Mouse (Mus musculus) embryonic facial prominence, embryonic 13.5 days (tissue): Measurements from ENCODE around the gene Cd52. TPM values are rescaled to one million over a fixed set of nuclear protein-coding genes. Genes with fewer than 3 reads are reported as not detected.
"Not testable (repeated sequence)": the region's sequence is repeated elsewhere in the genome, so short reads cannot be mapped to it uniquely, and the experiment has no call there.

ENCODE experiments used
- ATAC-seq: fragments of 200-750 bp; cut with Nextera tagmentation; 2 replicates; pipeline ENCODE4 v1.8.0; 2017; ENCODE audit warnings: low read depth; ENCODE audit not compliant: insufficient number of reproducible peaks, insufficient read depth, low FRiP score, low TSS enrichment
- H3K27ac ChIP-seq: fragments of 300-500 bp; sonication (generic); 2 replicates; pipeline ENCODE4 v1.5.1; 2015; ENCODE audit warnings: moderate library complexity, mild to moderate bottlenecking, inconsistent platforms
- H3K27me3 ChIP-seq: fragments of 300-500 bp; sonication (generic); 2 replicates; pipeline ENCODE4 v1.6.1; 2015; ENCODE audit warnings: mild to moderate bottlenecking, inconsistent platforms
- H3K36me3 ChIP-seq: fragments of 300-500 bp; sonication (generic); 2 replicates; pipeline ENCODE4 v1.6.1; 2015; ENCODE audit warnings: mild to moderate bottlenecking, inconsistent platforms
- H3K4me1 ChIP-seq: fragments of 300-500 bp; sonication (generic); 2 replicates; pipeline ENCODE4 v1.6.1; 2015; ENCODE audit warnings: inconsistent platforms
- H3K4me2 ChIP-seq: fragments of 300-500 bp; sonication (generic); 2 replicates; pipeline ENCODE4 v1.6.1; 2015; ENCODE audit warnings: moderate library complexity, mild to moderate bottlenecking, inconsistent platforms
- H3K4me3 ChIP-seq: fragments of 300-500 bp; sonication (generic); 2 replicates; pipeline ENCODE4 v1.5.1; 2015; ENCODE audit warnings: mild to moderate bottlenecking, inconsistent platforms
- H3K9ac ChIP-seq: fragments of 300-500 bp; sonication (generic); 2 replicates; pipeline ENCODE4 v1.6.1; 2015; ENCODE audit warnings: mild to moderate bottlenecking, inconsistent platforms
- H3K9me3 ChIP-seq: fragments of 300-500 bp; sonication (generic); 2 replicates; pipeline ENCODE4 v1.6.1; 2016; ENCODE audit warnings: inconsistent platforms
- WGBS: fragments of 180-500 bp; shearing (Covaris S2); methylation state at CpG from one replicate; pipeline ENCODE4 v1.1.7; 2015; ENCODE audit warnings: mixed read lengths; 5-methylcytosine and 5-hydroxymethylcytosine counted together
- polyA plus RNA-seq: library from polyadenylated mRNA; unstranded; fragments of >200 nt; fragmentation: Nextera tagmentation; extraction: Ambion mirVana; gene quantifications from 2 replicates; pipeline ENCODE4 v1.2.1, GENCODE M21; 2015

Cd52 gene
- 9.1 and 11.2 TPM in 2 replicates for polyA plus RNA-seq

DNA sequence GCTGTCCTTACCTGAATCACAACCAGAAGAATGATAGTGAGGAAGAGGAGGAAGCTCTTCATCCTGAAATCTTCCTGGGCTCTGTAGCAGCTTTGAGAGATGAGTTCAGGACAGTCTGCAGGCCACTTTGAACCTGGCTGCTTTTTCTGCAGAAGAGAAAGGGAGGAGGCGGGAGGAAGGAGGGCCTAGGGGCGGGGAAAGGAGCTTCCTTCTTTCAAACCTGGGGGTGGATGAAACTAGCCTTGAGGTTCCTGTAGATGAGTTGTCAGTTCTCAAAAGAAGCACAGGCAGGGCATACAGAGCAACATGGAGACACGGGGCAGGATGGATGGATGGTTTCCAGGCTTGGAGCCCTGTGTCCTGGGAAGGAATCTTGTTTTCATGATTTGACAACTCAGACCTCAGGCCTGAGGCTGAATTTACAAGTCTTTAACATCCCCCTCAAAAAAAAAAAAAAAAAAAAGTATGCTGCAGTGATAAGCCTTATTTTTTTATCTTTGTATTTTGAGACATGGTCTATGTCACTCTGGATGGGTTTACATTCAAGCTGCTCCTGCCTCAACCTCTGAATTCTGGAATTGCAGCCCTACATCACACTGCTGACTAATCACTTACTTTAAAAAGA, at the start of gene Cd52:
Cd52 (minus strand) TSS at position 160 of the 625 bp plus-strand sequence.
- Histone ChIP-seq H3K9ac (no peak within 1 kb of the TSS), H3K27me3 (no peaks in the 10 kb centered on the region), H3K4me3 (no peak within 1 kb of the TSS), H3K4me2 (no peak within 1 kb of the TSS), H3K27ac (no peak within 1 kb of the TSS), H3K36me3 (no peaks in the 10 kb centered on the region), H3K4me1 (no peaks in the 10 kb centered on the region), H3K9me3 (no peaks in the 10 kb centered on the region)
- no peak for ATAC-seq
- 54% methylated on average over 3 of the region's 3 CpGs for WGBS

DNA sequence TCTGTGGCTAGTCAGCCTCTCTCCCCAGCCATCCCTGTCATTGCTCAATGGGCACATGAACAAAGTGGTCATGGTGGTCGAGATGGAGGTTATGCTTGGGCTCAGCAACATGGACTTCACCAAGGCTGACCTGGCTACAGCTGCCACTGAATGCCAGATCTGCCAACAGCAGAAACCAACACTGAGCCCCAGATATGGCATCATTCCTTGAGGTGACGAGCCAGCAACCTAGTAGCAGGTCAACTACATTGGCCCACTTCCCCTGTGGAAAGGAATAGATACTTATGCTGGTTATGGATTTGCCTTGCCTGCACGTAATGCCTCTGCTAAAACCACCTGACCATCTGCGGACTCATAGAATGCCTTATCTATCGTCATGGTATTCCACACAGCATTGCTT, 49.4 kb upstream of the Cd52 start:
- not testable (repeated sequence) for H3K9me3 ChIP-seq, H3K4me2 ChIP-seq, H3K9ac ChIP-seq, H3K27me3 ChIP-seq, H3K27ac ChIP-seq, ATAC-seq, H3K4me3 ChIP-seq, H3K4me1 ChIP-seq
- H3K36me3 ChIP-seq: peaks cover 54% of the 10 kb centered on the region
- WGBS: 92% methylated on average over 5 of the region's 5 CpGs

DNA sequence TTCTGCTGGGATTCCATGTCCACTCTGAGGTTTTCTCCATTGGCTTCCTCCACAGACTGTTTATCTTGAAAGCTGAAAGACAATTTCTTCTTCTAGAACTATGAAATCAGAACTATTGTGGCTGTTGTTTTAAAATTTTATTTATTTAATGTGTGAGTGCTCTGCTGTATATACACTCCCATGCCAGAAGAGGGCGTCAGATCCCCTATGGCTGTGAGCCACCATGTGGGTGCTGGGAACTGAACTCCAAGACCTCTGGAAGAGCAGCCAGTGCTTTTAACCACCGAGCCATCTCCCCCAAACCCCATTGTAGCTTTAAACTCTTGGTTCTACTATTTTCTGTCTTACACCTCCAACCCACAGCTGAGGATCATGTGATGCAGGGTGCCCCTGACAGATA, 44.0 kb upstream of the Cd52 start:
- Histone ChIP-seq H3K27ac (no peak overlapping the region), H3K27me3 (no peaks in the 10 kb centered on the region), H3K4me2 (no peak overlapping the region), H3K4me1 (peaks cover 17% of the 10 kb centered on the region), H3K9me3 (no peaks in the 10 kb centered on the region), H3K36me3 (peaks cover 31% of the 10 kb centered on the region), H3K9ac (no peak overlapping the region), H3K4me3 (no peak overlapping the region)
- 81% methylated on average over 2 of the region's 2 CpGs for WGBS
- ATAC-seq: no peak

DNA sequence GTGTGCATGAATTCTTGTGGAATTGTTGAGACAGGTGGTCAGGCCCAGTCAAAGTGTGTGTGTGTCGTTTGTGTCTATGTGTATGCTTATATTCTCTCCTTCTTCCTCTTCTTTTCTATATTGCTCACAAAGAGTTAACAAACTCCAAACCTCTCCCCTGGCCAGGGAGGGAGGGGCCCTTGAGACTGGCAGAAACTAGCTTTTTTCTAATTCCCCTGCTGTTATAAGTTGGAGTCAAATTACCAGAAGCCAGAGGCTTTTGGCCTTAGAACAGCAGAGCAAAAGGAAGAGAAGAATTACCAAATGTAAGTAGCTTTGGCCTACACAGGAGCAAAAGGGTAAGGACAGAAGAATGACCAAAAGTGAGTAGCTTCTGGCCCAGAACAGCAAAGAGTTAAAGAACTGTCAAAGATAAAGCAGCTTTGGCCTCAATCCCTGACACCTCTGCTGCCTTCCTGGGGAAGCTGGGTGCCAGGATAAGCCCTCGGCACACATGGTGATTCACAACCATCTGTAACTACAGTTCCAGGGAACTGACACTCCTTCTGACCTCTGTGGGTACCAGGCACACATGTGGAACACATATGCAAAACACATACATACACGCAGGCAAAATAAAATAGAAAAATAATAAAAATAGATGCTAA, 41.5 kb upstream of the Cd52 start:
- no peak overlapping the region for H3K4me3 ChIP-seq
- 22% methylated on average over 3 of the region's 3 CpGs for WGBS
- no peak for ATAC-seq

DNA sequence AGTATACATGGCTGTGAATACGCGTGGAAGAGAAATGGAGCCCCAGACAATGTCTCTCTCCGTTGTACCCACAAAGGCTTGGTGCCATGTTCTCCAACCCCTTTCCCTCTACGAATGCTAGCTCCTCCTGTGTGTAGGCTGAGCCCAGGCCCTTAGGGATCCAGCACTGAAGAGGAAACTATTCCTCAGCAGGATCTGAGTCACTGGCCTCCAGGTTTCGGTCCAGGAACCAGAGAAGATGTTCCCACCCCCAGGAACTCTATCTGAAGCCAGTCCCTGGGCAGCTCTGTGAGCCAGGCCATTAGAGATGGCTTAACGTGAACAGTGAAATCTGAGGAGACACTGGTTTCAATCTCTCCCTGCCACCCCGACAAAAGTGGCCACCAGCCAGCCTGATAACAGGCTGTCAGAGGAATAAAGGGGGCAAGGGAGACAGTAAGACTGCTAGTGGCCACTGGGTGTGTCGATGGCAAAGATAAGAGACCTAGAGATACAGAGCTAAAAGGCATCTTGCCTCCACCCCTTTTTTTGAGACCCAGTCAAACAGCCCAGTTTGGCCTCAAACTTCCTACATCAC, 37.7 kb upstream of the Cd52 start:
- Histone ChIP-seq H3K4me3 (no peak overlapping the region), H3K27ac (no peak overlapping the region), H3K4me1 (peaks cover 35% of the 10 kb centered on the region), H3K9me3 (no peaks in the 10 kb centered on the region), H3K27me3 (no peaks in the 10 kb centered on the region), H3K9ac (no peak overlapping the region), H3K36me3 (peaks cover 27% of the 10 kb centered on the region), H3K4me2 (no peak overlapping the region)
- no peak for ATAC-seq
- 77% methylated on average over 8 of the region's 8 CpGs for WGBS

More for the DNA sequence above, 41.5 kb upstream of the Cd52 start:
- H3K4me1 ChIP-seq: peaks cover 17% of the 10 kb centered on the region
- peak overlapping the region; percentile 44 for H3K27ac ChIP-seq
- no peak overlapping the region for H3K4me2 ChIP-seq
- no peaks in the 10 kb centered on the region for H3K27me3 ChIP-seq
- H3K9ac ChIP-seq: no peak overlapping the region
- peaks cover 31% of the 10 kb centered on the region for H3K36me3 ChIP-seq
- no peaks in the 10 kb centered on the region for H3K9me3 ChIP-seq

DNA sequence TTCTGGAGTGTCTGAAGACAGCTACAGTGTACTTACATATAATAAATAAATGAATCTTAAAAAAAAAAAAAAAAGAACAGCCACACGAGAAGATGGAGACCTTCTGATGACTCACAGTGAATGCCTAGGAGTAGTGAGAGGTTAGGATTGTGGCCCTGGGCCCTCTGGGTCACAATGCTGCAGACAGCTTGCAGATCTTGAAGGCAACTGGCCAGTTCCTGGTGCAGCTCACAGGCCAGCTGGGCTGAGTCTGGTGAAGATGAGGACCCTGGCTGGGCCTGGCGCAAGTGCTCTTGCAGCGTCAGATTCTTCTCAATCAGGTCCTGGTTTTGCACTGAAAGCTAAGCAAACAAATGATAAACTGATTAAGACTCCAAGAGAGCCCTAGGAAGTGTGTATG, 37.2 kb upstream of the Cd52 start:
- WGBS: 85% methylated on average over 3 of the region's 3 CpGs
- Histone ChIP-seq H3K4me2 (no peak overlapping the region), H3K27me3 (no peaks in the 10 kb centered on the region), H3K27ac (no peak overlapping the region), H3K4me3 (no peak overlapping the region), H3K36me3 (peaks cover 27% of the 10 kb centered on the region), H3K4me1 (peaks cover 36% of the 10 kb centered on the region), H3K9me3 (no peaks in the 10 kb centered on the region), H3K9ac (no peak overlapping the region)
- ATAC-seq: no peak

DNA sequence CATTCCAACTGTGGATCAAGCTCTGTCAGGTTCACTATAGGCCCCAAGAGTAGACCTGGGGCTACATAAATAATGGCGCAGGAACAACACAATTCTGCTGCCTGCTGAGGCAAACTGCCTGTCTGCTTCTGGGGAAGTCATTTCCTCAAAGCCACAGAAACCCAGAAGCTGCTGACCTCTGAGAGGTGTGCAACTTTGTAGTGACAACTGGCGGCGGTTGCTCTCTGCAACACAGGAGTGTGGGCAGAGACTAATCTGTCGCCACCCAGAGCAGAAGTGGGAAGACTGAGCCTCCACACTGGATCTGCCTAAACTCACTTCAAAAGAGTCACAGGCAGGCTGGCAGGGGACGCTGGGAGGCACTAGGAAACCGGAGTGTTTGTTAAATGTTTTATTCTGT, 34.6 kb upstream of the Cd52 start:
- H3K9me3 ChIP-seq: no peaks in the 10 kb centered on the region
- ATAC-seq: no peak
- H3K4me3 ChIP-seq: peak overlapping the region; percentile 89
- H3K27ac ChIP-seq: peak overlapping the region; percentile 92; the same call in 1 of the 2 replicates
- peaks cover 38% of the 10 kb centered on the region for H3K4me1 ChIP-seq
- peak overlapping the region; percentile 85 for H3K4me2 ChIP-seq
- no peaks in the 10 kb centered on the region for H3K27me3 ChIP-seq
- peak overlapping the region; percentile 90 for H3K9ac ChIP-seq
- 44% methylated on average over 6 of the region's 6 CpGs for WGBS
- peaks cover 35% of the 10 kb centered on the region for H3K36me3 ChIP-seq

DNA sequence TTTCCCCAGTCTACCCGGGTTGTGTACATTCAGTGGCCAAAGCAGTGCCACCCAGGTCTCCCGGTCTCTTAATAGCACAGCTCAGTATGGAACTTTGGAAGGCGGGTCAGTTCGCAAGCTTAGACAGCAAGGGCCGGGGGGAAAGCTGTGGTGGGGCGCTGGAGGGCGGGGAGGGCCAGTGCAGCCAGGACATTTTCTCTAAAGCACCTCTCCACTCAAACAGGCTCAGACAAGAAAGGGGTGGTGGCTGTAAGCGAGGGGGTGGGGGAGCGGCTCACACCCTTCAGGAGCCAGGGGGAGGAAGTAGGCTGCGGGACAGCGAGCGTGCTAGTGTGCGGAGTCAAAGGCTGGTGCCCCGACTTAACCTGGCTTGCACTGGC, 34.1 kb upstream of the Cd52 start:
- Histone ChIP-seq H3K36me3 (peaks cover 33% of the 10 kb centered on the region), H3K9ac (peak overlapping the region; percentile 90), H3K27ac (peak overlapping the region; percentile 92), H3K4me3 (peak overlapping the region; percentile 89), H3K27me3 (no peaks in the 10 kb centered on the region), H3K4me2 (peak overlapping the region; percentile 85), H3K4me1 (peaks cover 43% of the 10 kb centered on the region), H3K9me3 (no peaks in the 10 kb centered on the region)
- ATAC-seq: peak; percentile 15
- WGBS: 1% methylated on average over 14 of the region's 14 CpGs

DNA sequence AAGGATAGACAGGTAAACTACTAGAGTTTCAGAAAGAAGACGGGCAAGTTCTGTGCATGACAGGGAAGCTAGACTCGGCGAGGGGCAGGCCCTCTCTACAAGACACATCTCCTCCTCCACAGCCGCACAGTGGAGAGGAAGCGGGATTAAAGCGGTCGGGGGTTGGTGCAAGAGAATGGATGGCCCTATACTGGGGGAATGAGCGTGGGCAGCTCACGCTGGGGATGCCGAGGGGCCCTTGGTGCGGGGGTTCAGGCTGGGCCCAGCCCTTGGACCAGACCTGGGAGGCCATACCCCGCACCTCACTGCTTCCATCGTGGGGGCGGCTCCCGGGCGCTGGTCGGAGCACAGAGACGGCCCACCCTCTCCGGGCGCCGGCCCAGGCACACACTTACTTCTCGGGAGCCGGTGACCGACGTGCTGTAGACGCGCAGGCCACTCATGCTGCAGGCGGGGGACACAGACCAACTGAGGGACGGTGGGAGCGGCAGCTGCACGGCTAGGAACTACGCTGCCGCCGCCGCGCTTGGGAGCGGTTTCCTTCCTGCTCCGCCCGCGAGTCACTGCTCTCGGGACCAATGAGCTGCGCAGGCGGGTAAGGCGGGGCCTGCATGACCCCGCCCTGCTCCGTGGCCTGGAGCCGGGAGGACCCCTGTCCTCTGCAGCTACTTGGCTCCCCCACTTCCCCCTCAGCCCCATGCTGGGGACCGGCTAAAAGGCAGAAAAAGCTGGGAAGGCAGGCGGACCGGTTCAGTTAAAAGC, 33.5 kb upstream of the Cd52 start, which contains the start of gene Sh3bgrl3:
Sh3bgrl3 (minus strand) TSS at position 569 of the 762 bp plus-strand sequence.
- Histone ChIP-seq H3K27me3 (no peaks in the 10 kb centered on the region), H3K4me3 (peak within 1 kb of the TSS; percentile 89), H3K4me1 (peaks cover 45% of the 10 kb centered on the region), H3K36me3 (peaks cover 28% of the 10 kb centered on the region), H3K4me2 (peak within 1 kb of the TSS; percentile 85), H3K9me3 (no peaks in the 10 kb centered on the region), H3K27ac (peak within 1 kb of the TSS; percentile 92), H3K9ac (peak within 1 kb of the TSS; percentile 90)
- under 1% methylated on average over 50 of the region's 50 CpGs for WGBS
- peak; percentile 86 for ATAC-seq

DNA sequence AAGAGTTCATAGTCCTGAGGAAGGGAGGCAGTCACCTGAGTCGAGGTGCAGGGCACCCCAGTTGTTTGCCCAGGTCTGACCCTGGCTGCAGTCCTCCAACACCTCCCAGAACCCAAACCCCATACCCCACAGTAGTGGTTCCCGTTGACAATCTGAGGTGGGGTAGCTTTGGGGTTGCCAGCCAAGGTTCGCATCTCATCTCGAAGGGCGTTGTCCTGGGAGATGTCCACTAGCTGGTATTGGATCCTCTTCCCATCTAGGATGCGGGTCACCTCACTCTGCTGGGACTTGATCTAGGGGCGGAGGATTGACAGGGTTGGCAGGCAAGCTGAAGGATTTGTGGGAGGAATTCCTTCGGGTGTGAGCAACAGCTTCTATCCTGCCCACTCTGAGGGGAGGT, 32.9 kb upstream of the Cd52 start:
- Histone ChIP-seq H3K27me3 (no peaks in the 10 kb centered on the region), H3K9ac (peak overlapping the region; percentile 90), H3K36me3 (peaks cover 26% of the 10 kb centered on the region), H3K9me3 (no peaks in the 10 kb centered on the region), H3K4me1 (peaks cover 45% of the 10 kb centered on the region), H3K4me3 (peak overlapping the region; percentile 89), H3K4me2 (peak overlapping the region; percentile 85), H3K27ac (peak overlapping the region; percentile 92; the same call in 1 of the 2 replicates)
- ATAC-seq: no peak
- 57% methylated on average over 8 of the region's 8 CpGs for WGBS

DNA sequence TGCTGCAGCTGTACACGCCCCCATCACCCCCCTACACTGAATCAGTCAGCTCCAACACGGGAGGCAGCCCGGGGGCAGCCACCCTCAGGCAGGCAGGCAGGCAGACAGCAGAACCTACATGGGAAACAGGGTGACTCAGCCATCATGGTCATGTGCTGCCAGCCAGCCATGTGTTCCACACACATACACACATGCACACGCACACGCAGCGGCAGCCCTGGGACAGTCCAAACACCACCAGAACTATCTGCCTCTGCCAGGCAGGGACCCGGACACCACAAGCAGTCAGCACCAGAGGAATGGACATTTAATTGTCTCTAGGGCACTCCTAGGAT, 32.2 kb upstream of the Cd52 start:
- Histone ChIP-seq H3K27me3 (no peaks in the 10 kb centered on the region), H3K27ac (no peak overlapping the region), H3K9ac (peak overlapping the region; percentile 90), H3K36me3 (peaks cover 22% of the 10 kb centered on the region), H3K4me2 (peak overlapping the region; percentile 85), H3K4me3 (peak overlapping the region; percentile 89; the same call in 1 of the 2 replicates), H3K9me3 (no peaks in the 10 kb centered on the region), H3K4me1 (peaks cover 45% of the 10 kb centered on the region)
- WGBS: 76% methylated on average over 7 of the region's 7 CpGs
- no peak for ATAC-seq
